Mouse (Mus musculus) 3T3-L1 (cell line): ENCODE measurements around the gene Zfp990.
A peak's percentile ranks its signal among the peaks of the same experiment; 100 is the strongest.
"Not testable (repeated sequence)": the region's sequence is repeated elsewhere in the genome, so short reads cannot be mapped to it uniquely, and the experiment has no call there.

Experiments used
- DNase-seq: peaks from one replicate; pipeline ENCODE4 v3.0.0-alpha.2; 2015; ENCODE audit warnings: low read depth, low spot score

The Zfp990 gene

GRCm38 (mm10) chr4:145510459-145510858 is at the start of gene Zfp990:
Gene Zfp990 (plus strand): TSS chr4:145510759.
- not testable (repeated sequence) for DNase-seq

- DNase-seq: not testable (repeated sequence)
Observed at GRCm38 (mm10) chr4:145463553-145464253, 46.9 kb upstream of the Zfp990 start.

GRCm38 (mm10) chr4:145478128-145478527 is 32.4 kb upstream of the Zfp990 start:
- peak; percentile 32 for DNase-seq

- DNase-seq: not testable (repeated sequence)
Observed at GRCm38 (mm10) chr4:145480699-145481098, 29.9 kb upstream of the Zfp990 start.

GRCm38 (mm10) chr4:145489396-145489795 is 21.2 kb upstream of the Zfp990 start:
- no peak for DNase-seq

- DNase-seq: no peak
Observed at GRCm38 (mm10) chr4:145492132-145492531, 18.4 kb upstream of the Zfp990 start.

GRCm38 (mm10) chr4:145493316-145493715 is 17.2 kb upstream of the Zfp990 start:
- DNase-seq: peak; percentile 46

- DNase-seq: peak; percentile 15
Observed at GRCm38 (mm10) chr4:145514637-145515036, 4.1 kb downstream of the Zfp990 start.

- DNase-seq: not testable (repeated sequence)
Observed at GRCm38 (mm10) chr4:145515776-145516565, 5.4 kb downstream of the Zfp990 start.

- DNase-seq: not testable (repeated sequence)
Observed at GRCm38 (mm10) chr4:145517391-145517790, 6.8 kb downstream of the Zfp990 start.

- not testable (repeated sequence) for DNase-seq
Observed at GRCm38 (mm10) chr4:145543861-145544260, 33.3 kb downstream of the Zfp990 start.

- not testable (repeated sequence) for DNase-seq
Observed at GRCm38 (mm10) chr4:145545106-145545505, 34.5 kb downstream of the Zfp990 start.

GRCm38 (mm10) chr4:145545734-145546349 is 35.3 kb downstream of the Zfp990 start:
- not testable (repeated sequence) for DNase-seq

GRCm38 (mm10) chr4:145546477-145546876 is 35.9 kb downstream of the Zfp990 start:
- DNase-seq: not testable (repeated sequence)

- DNase-seq: no peak
Observed at GRCm38 (mm10) chr4:145556680-145557079, 46.1 kb downstream of the Zfp990 start.

- no peak for DNase-seq
Observed at GRCm38 (mm10) chr4:145559505-145560099, 49.0 kb downstream of the Zfp990 start.

- no peak for DNase-seq
Observed at GRCm38 (mm10) chr4:145564111-145564821, 53.7 kb downstream of the Zfp990 start.

GRCm38 (mm10) chr4:145570461-145570860 is 59.9 kb downstream of the Zfp990 start:
- not testable (repeated sequence) for DNase-seq

GRCm38 (mm10) chr4:145576623-145577022 is 66.1 kb downstream of the Zfp990 start:
- not testable (repeated sequence) for DNase-seq

GRCm38 (mm10) chr4:145580333-145580732 is 69.8 kb downstream of the Zfp990 start:
- DNase-seq: not testable (repeated sequence)

GRCm38 (mm10) chr4:145585078-145585477 is 74.5 kb downstream of the Zfp990 start, which contains the start of gene Gm13212:
Gene Gm13212 (plus strand): TSS chr4:145585166.
- DNase-seq: peak; percentile 61
